Mouse (Mus musculus) activated CD4-positive, CD25-positive, alpha-beta regulatory T cell, adult 4 months (primary cell): ENCODE measurements around the gene Shox2. TPM values are rescaled to one million over a fixed set of nuclear protein-coding genes. Genes with fewer than 3 reads are reported as not detected.

ENCODE experiments used
- ATAC-seq: one replicate; pipeline ENCODE4 v1.8.0; 2017
- polyA plus RNA-seq, 2 experiments: library from polyadenylated mRNA; unstranded; fragments of 100-300 nt; shearing (Covaris generic); gene quantifications; one replicate each; pipeline ENCODE4 v1.2.1; 2017

Shox2 gene
- not detected for polyA plus RNA-seq

- no peak for ATAC-seq
Observed at GRCm38 (mm10) chr3:66981706-66982105, at the start of gene Shox2. Gene Shox2 (minus strand): TSS chr3:66981771.

- ATAC-seq: no peak
Observed at GRCm38 (mm10) chr3:66996820-66997219, 15.2 kb upstream of the Shox2 start.

GRCm38 (mm10) chr3:66986287-66986560, 4.7 kb upstream of the Shox2 start:
- ATAC-seq: no peak

- peak; percentile 79 for ATAC-seq
Observed at GRCm38 (mm10) chr3:66985539-66986286, 4.1 kb upstream of the Shox2 start.

- ATAC-seq: no peak
Observed at GRCm38 (mm10) chr3:66983481-66983880, 1.9 kb upstream of the Shox2 start.

GRCm38 (mm10) chr3:66982181-66982911, 775 bp upstream of the Shox2 start:
- peak; percentile 53 for ATAC-seq

- ATAC-seq: no peak
Observed at GRCm38 (mm10) chr3:66981101-66981661, 390 bp downstream of the Shox2 start, which contains the start of gene Rsrc1. Gene Rsrc1 (plus strand): TSS chr3:66981390.

- ATAC-seq: no peak
Observed at GRCm38 (mm10) chr3:66980111-66980975, 1.2 kb downstream of the Shox2 start.

GRCm38 (mm10) chr3:66979491-66979890, 2.1 kb downstream of the Shox2 start:
- no peak for ATAC-seq

- ATAC-seq: no peak
Observed at GRCm38 (mm10) chr3:66978457-66979381, 2.9 kb downstream of the Shox2 start.

GRCm38 (mm10) chr3:66977811-66978456, 3.6 kb downstream of the Shox2 start:
- no peak for ATAC-seq

GRCm38 (mm10) chr3:66976889-66977615, 4.5 kb downstream of the Shox2 start:
- ATAC-seq: no peak

GRCm38 (mm10) chr3:66974501-66974900, 7.1 kb downstream of the Shox2 start:
- ATAC-seq: no peak

- peak; percentile 46 for ATAC-seq
Observed at GRCm38 (mm10) chr3:66973391-66973943, 8.1 kb downstream of the Shox2 start.

GRCm38 (mm10) chr3:66972191-66972950, 9.2 kb downstream of the Shox2 start:
- no peak for ATAC-seq

- ATAC-seq: no peak
Observed at GRCm38 (mm10) chr3:66970661-66971331, 10.8 kb downstream of the Shox2 start.

- no peak for ATAC-seq
Observed at GRCm38 (mm10) chr3:66970261-66970660, 11.3 kb downstream of the Shox2 start.

GRCm38 (mm10) chr3:66967508-66967907, 14.1 kb downstream of the Shox2 start:
- ATAC-seq: no peak

GRCm38 (mm10) chr3:66964884-66965283, 16.7 kb downstream of the Shox2 start:
- no peak for ATAC-seq
